Mouse (Mus musculus) thymus, postnatal 36 days (tissue): ENCODE data around the gene Wnt11.
A peak's percentile ranks its signal among the peaks of the same experiment; 100 is the strongest.

ENCODE experiments used
- DNase-seq, 2 experiments: peaks; one replicate each; pipeline ENCODE4 v3.0.0; 2022; ENCODE audit warnings: mixed read lengths in 2 of 2

Wnt11 gene

DNA sequence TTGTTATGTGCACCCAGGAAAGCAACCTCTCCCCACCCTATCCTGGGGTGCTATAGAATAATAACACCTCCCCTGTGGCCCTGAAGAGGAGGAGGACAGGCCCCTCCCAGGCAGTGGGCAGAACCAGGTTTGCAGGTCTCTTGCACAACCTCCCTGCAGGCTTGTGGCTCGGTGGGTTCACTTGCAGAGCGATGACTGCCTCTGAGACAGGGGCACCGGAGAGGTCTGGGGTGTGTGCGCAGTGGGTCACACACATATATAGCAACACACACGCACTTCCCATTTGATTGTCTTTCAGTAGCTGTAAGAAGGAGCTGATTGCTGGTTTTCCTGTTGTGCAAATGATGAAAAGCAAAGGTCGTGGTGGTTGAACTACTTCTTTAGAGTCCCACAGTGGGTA lies 3.6 kb upstream of the Wnt11 start:
- no peak for DNase-seq

DNA sequence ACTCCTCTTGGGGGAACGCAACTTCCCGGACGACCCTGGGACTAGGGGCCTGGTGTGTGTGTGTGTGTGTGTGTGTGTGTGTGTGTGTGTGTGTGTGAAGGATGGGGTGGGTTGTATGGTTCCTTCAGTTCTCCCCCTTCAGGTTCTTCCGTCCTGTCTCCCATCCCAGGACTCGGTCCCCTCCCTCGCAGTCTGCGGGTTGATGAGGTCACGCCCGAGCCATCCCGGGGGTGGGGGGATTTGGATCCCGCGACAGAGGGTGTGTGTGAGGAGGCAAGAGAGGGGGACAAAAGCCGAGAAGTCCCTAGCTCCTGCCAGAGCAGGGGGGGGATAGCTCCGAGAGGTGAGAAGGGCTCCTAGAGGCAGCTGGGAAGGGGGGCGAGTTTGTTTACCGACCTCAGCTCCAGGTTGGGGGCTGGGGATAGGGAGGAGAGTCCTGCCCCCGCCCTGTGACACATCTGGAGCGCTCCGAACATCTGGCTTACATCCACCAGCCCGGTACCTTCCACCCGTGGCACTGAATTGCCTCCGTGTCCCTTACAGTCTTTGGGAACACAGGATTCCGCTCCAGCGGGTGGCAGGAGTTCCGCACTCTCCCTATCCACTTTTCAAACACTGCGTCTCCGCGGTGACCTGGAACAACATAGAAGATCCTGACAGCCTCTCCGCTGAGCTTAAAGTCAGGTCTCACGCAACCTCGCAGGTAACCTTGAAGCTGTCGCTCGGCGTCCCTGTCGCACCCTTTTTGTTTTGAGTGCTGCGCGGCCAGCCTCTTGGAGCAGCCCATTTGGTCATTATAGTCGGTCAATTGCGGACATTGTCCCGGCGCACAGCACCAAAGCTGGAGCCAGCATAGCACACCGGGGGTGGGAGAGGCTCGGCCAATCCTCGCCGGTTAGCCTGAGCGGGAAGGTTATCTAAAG lies 868 bp downstream of the Wnt11 start:
- no peak for DNase-seq

DNA sequence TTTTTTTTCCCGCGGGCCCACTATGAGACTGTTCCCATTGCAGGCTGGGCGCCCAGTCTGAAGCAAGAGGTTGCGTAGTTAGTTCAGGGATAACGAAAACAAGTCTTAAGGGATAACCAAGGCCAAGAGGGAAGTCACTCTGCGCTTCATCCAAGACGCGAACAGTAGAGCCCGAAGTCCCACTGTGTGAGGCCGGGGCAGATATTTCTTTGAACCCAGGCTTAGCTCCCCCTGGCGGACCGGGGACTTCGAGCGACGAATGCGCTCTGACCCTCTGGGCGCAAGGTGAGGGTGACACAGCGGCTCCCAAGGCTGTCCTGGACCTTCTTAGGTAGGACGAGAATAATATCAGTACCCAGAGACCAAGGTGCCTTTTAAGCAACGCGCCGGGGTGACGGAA lies 1.7 kb downstream of the Wnt11 start:
- peak; percentile 66 to 68 for DNase-seq

DNA sequence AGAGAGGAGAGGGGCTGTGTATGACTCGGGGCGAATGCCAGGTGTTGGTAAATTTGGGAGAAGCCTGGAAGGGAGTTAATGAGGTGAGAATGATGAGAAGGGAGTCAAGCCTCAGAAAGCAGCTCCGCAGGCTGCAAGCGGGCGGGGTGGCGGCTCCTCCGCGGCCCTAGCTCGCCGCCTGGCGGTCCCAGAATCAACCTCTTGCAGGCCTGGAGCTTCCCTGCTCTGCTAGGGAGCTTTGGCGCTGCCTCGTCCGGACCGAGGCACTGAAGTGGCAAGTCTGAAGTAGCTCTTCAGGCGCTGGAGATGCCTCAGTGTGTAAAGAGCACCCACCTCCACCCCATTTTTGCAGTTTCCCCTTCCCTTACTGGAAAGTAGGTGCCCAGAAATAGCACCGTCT lies 3.0 kb downstream of the Wnt11 start:
- peak; percentile 64 to 70 for DNase-seq

DNA sequence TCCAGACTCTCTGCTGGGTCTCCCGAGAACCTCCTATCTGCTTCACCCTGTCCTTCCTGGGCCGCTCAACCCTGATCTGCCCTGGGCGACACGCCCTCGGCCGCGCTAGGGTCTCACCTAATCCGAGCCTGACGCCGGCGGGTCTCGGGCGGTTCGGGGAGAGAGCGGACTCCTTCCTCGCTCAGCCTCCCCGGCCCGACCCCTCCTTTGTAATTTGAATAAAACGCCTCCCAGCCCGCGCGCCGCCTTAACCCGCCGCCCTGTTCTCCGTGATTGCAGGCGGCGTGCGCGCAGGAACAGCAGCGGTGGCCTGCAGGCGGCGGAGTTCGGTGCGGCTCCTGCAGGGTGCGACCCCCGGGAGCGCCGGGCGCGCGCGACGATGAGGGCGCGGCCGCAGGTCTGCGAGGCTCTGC lies 3.8 kb downstream of the Wnt11 start:
- peak; percentile 36 to 51 for DNase-seq

DNA sequence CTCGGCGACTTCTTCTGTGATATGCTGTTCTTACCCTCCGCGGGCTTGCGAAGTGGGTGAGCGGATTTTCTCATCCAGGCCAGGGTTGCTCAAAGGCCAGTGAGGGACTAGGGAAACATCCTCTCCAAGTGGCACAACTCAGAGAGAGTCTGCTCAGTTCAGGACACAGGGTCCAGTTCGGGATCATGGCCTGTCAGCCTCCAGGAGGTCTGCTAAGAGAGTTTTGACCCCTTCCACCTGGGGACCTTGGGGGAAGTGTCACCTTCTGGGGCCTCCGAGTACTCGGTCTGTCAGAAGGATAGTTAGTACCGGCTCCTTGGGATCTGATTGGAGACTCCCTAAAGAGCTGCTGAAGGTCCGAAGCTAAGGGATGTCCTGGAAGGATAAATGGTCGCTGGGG lies 4.4 kb downstream of the Wnt11 start:
- DNase-seq: no peak

DNA sequence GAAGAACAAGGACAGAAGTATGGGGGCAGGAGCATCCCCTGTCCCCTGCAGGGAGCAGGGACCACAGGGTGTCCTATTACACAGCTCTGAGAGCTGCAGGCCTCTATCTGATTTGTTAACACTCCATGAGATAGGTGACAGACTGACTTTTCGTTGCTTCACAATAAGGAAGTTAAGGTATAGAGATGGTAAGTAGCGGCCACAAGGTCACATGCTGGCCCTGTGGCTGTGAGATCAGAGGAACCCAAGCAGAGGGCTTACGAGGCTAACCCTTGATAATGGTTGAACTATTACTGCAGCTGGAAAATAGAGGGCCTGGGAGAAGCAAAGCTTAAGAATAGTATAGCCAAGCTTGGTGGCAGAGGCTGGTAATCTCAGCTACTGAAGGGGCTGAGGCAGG lies 5.9 kb downstream of the Wnt11 start:
- no peak for DNase-seq

DNA sequence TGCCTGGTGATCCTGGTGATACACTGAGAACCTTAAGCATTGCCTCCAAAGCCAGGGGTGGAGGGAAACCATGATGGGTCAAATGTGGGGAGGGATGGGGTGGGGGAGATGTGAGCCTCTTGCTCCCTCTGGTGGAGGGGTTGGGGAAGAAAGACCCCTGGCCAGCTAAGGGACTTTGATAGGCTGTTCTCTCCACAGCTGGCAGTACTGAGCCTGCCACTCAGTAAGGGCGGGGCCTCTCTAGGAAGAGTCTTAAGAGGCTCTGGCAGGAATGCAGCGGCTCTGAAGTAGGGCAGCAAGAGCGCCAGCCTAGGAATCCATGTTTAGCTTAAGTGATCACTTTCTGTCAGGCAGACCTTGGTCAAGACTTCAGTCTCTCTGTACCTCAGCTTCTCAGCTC lies 6.9 kb downstream of the Wnt11 start:
- DNase-seq: no peak

DNA sequence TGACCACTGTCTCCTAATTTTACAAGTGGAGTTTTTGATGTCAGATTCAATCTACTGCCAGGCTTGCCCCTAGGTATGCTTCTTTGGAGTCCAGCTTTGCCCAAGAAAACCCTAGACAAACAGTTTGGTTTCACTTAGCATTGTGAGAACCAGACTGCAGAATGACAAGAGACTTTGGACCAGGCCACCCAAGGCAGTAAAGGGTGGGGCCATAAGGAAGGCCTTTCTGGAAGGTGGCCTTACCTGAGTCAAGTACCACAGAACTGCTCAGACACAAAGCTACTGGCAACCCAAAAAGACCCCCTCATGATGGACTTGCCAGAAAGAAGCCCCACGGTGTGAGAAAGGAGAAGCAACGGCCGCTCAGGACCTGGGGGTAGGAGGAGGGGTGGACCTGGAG lies 8.1 kb downstream of the Wnt11 start:
- DNase-seq: no peak

DNA sequence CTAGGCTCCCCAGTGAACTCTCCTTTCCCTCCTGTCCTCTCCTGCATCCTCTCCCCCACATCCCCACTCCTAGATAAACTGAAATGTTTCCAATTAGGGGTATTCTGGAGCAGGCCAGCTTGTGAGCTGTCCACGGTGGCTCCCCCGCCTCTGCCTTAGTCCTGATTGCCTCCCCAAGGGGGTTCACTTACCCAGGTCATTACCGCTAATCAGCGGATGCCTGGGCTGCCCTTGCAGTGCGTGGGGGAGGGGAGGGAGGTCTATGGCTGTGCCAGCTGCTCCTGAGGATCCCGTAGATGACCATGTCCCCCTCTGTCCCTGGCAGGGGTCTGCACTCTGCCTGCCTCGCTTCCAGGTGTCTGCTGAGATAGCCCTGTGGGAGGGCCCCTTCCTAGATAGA lies 8.7 kb downstream of the Wnt11 start:
- DNase-seq: no peak

DNA sequence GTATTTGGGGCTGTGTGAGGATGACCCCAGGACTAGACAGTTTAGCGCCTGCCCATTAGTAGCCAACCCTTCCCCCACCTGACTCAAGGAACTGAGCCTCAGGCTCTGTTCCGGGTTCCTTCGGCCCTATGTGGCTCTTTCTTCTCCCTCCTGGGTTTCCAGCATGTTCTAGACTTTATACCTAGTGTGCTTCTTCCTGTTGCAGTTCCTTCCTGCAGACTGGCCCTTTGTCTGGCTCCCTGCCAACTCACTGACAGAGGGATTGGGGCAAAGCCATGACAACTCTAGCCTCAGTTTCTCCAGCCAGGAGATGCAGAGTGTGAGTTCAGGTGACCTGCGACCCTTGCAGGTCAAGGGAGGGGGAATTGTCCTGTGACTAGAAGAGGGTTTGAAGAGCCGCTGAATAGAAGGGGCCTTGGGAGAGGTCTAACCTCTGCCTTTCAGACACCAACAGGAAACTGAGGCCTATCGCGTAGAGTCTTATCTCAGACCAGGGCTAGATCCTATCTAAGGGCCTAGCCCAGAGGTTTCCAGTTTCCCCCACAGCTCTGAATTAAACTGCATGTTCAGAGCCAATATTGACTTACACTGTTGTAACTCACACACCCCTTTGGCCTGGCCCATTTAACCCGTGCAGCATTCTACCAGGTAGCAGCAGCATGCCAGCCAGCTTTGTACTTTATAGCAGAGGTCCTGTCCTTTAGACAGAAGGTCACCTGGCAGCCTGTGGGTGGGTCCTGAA lies 14.2 kb downstream of the Wnt11 start:
- no peak for DNase-seq

DNA sequence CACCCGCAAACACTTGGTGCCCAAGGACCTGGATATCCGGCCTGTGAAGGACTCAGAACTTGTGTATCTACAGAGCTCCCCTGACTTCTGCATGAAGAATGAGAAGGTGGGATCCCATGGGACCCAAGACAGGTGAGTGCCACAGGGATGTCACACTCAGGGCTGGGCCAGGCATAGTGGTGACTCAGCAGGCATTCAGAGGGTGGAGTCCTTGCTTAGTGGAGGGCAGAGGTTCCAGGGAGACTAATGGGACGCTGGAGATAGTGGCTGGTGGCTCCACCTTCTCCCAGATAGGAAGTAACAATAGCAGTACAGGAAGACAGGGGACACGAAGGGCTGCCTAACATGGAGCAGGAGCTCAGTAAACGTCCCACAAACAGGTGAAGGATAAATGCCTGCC lies 15.5 kb downstream of the Wnt11 start:
- DNase-seq: no peak

DNA sequence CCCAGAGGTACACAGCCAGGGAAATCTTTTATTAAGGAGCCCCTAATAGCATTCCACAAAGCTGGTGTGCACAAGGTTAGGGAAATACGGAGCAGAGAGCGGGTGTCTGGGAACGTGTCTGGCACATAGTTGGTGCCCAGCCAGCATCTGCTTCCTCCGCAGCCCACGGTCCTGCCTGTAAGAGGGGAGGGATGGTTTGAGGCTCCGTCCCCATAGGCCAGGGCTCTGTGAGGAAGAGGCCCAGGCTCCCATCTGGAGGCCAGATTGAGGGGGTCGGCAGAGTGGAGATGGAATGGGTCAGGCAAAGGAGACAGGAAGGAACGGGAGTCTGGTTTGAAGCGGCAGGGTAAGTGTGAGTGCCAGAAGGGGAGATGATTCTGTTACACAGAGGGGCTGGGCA lies 16.3 kb downstream of the Wnt11 start:
- no peak for DNase-seq

DNA sequence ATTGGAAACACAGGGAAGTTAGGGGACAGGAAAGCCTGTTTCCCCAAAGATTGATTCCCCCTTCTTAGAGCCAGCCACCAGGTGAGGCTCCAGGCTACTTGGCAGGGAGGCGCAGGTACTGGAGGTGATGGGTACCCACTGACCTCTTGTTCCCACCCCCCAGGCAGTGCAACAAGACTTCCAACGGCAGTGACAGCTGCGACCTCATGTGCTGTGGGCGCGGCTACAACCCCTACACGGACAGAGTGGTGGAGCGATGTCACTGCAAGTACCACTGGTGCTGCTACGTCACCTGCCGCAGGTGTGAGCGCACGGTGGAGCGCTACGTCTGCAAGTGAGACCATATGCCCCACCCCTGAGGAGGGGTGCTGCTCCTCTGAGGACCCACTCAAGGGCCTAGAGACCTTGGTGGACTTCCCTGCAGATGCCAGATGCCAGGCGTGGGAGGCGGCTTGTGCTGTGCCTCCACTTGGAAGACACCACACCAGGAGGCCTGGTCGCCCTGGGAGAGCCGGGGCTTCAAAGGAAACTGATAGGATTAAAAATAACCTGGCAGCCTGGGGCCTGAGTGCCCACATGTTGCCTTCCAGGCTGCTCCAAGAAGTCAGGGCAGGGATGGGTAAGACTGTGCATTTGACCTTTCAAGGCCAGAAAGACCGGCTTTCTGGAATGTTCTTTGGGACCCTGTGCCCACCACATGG lies 18.2 kb downstream of the Wnt11 start:
- no peak for DNase-seq

DNA sequence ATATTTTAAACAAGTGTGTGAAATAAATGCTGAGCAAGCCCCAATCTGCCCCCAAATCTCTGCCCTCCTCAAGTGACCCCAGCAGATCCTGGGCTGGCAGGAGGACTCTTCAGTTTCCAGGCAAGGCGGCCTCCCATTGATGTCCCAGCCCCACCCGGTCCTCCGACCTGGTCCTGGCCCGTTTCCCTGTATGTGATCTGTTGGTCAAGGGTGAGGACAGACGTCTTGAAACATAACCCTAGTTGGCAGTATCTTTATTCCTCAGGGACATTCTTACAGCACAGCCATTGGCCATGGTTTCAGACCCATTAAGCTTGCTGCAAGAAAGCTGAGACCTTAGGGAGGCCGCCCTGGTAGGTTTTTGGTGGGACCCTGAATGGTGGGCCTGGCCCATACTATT lies 18.9 kb downstream of the Wnt11 start:
- no peak for DNase-seq

DNA sequence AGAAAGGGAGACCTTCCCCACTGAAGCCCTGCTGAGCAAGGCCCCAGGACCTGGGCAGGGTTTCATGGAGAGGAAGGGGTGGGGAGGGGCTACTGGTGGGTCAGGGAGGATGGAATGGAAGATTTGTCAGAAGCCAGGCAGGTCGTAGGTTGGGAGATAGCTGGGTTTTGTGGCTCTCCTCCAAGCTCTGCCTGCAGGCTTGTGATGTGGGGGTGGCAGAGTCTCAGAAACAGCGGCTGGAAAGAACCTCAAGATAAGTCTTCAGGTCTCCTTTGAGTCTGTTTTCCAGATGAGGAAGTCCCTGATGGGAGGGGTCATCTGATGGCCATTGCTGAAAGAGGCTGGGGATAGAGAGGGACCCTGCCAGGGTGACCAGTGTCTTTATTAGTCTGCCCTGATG lies 20.5 kb downstream of the Wnt11 start:
- no peak for DNase-seq

DNA sequence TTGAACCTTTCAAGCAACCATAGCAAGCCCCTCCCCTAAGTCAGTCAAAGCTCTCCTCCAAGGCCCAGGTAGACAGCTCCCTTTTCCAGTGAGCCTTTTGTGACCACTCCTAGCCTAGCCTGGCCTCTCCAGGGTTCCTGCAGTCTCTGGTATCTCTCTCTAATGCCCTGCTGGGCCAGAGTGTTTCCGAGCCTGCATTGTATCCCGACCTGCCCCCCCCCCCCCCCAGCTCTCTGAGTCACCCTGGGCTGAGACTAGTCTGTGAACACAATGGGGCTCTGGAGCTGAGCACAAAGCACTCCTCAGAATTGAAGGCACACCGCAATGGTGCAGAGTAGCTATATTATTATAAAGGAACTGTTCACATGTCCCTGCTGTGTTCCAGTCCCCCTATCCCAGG lies 21.2 kb downstream of the Wnt11 start:
- DNase-seq: no peak

DNA sequence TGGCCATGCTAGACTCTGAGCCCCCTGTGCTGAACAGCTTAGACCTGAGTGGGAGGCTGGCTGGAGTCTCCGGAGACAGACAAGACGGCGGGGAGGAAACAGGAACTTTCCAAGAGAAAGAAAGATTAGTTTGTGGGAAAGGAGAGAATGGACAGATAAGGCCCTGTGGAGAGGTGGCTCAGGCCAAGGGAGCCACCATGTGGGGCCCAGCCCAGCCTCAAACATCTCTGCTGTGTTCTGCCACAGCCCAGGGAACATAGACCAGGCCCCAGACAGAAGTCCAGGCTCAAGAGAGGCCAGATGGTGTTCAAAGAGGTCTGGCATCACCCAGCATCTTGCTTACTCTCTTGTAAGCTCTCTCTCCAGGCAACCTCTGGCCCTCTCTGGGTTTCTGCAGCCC lies 22.2 kb downstream of the Wnt11 start:
- no peak for DNase-seq

DNA sequence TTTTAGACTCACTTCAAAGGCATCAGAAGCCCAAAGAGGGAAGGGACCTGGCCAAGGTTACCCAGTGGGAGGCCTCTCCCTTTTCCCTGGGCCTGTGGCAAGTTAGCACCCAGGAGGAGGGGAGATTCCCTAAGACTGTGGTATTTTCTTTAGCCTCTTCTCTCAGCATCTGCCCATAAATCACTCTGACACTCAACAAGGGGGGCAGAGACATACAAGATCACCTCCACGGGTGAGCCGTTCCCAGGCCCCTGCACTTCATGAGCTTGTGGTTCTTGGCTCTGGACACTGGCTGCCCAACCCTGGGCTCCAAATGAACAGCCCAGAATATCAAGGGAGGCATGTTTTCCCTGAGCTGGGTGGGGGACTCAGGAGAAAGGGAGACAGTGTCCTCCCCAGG lies 26.1 kb downstream of the Wnt11 start:
- DNase-seq: no peak

DNA sequence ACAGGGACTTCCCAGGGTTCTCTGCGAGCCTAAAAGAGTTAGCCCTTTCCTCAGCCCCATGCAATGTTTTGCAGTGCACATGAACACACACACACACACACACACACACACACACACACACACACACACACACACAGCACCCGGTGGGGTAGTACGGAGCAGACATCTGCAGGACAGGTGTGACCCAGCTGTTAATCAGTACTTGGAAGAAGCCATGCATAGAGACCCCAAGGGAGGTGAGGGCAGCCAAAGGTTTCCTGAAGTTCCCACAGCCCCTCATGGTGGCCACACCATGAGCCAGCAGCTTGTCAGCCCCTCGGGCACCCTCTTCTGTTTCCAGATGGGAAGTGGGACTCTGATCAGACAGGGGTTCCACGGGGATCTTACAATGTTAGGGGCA lies 28.1 kb downstream of the Wnt11 start:
- DNase-seq: no peak

DNA sequence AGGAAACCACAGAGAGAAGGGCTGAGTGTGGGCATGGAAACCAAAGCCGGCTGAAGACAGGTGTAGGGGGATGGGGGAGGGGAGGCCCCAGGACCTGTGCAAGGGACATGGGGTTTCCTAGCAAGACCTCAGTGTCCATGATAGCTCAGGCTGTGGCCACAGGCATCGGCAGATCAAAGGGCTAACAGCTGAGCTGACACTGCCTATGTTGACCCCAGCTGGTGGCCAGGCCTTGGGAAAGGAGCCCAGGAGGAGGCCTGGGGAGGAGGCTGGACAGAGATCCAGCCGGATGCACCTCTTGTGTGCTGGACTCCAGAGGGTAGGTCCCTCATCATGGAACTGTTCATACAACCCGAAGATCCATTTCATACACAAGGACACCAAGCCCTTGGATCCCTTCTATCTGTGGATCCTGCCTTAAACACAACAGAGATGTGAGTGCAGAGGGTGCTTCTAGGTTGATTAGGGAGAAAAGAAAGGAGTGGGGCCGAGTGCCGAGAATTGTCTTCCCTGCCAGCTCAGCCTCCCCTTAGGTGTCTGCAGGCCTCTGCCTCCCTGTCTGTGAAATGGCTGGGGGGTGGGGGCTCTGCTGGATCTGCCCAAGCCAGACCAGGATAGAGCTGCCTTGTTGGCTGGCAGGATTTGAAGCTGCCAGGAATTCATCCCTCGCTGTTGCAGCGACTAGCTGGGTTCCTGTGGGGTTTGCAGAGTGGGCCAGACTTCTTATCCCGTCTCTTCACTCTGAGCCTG lies 29.2 kb downstream of the Wnt11 start:
- DNase-seq: no peak

DNA sequence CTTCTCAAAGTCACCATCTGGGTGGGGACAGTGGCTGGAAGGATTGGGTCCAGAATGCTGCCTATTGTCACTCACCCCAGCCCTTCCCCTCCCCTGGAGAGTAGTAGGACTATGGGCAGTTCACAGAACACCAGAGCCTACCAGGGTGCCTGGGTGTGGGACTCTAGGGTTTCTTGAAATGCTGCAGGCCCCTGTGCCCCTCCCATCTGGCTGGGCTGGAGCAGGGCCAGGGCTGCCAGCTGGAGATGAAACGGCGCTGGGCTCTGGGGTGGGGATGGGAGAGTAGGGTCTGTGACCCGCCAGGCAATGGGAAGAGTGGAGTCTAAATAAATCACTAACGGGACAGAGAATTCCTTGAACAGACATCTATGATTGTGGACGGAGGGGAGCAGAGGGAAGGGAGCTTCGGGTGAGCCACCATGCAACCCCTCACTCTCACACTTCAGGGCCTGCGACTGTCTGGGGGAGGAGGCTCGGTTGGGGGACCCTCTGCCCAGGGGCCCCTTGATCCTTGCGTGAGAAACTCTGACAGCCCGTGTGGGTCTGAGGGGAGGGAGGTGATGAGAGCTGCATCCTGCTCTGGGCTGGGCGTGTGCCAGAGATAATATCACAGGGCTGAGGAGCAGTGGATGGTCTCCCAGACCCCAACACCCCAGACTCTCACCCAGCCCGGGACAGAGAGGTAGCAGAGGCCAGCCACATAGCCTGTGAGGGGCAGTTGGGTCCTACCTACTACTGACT lies 32.3 kb downstream of the Wnt11 start:
- no peak for DNase-seq
